10 mouse cellular contexts compared by ENCODE assay signal in the genomic region with DNA sequence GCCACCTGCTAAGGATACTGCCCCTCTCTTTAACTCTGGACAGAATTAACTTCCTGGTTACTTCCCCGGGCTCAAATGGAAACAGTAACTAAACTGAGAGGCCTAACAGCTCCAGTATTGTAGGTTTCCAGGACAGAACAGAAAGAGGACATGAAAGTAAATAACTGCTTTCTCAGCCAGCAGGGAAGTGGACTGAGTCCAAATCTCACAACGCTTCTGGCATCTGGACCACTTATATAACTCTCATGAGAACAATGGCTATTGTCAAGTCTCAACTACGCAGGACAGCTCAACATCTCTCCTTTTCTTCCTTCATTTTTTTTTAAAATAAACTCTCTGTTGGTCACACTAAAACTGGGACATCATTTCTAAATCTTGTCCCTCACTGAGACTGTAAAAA.
A peak's percentile ranks its signal among the peaks of the same experiment; 100 is the strongest.
DNase-seq lines count a peak whose midpoint lies in the region; ATAC-seq lines count a peak whose summit lies in the region.
"Had no signal": no experiment of that assay in that cellular context is flagged by ENCODE, and none has a peak within 500 bp of the region (broad histone marks: within the 10 kb centered on the region; RNA-seq: fewer than 3 reads in every experiment).

No protein-coding gene starts in this region.

- H3K9me3 ChIP-seq in kidney, embryonic 15.5 days (replicated peaks), result no peaks in the 10 kb centered on the region
- H3K9me3 ChIP-seq: G1E had no signal

- WGBS in kidney, embryonic 15.5 days, result 37% methylated on average over 3 of the region's 3 CpGs

- H3K27me3 ChIP-seq in kidney, embryonic 15.5 days, result no peaks in the 10 kb centered on the region

- H3K4me2 ChIP-seq in kidney, embryonic 15.5 days, result no peak overlapping the region

- H3K4me3 ChIP-seq in kidney, embryonic 15.5 days (replicated peaks), result no peak overlapping the region

- peak; percentile 13 for DNase-seq in kidney, postnatal 10 days
- DNase-seq in right cerebral cortex, postnatal 10 days (ENCODE audit: low spot score in 2 of 2), result peak; percentile 34 to 35
- no peak for DNase-seq in right cerebral cortex, postnatal 25 days
- DNase-seq in heart, postnatal 4 days, result peak; percentile 23
- DNase-seq in telencephalon, adult 2 months (ENCODE audit: low read depth, low spot score), result peak; percentile 40
- DNase-seq in urinary bladder, postnatal 36 days (ENCODE audit: low spot score in 2 of 2), result no peak
- no peak for DNase-seq in testis, postnatal 10 days (ENCODE audit: low spot score)
- DNase-seq: lung, adult 2 months had no signal

- no peaks in the 10 kb centered on the region for H3K36me3 ChIP-seq in kidney, embryonic 15.5 days
- H3K36me3 ChIP-seq: G1E had no signal

- no peak for ATAC-seq in kidney, embryonic 15.5 days (replicated peaks; ENCODE audit: low FRiP score)

- H3K27ac ChIP-seq in kidney, embryonic 15.5 days, result no peak overlapping the region

- H3K4me1 ChIP-seq in kidney, embryonic 15.5 days, result no peaks in the 10 kb centered on the region

- no peak overlapping the region for H3K9ac ChIP-seq in kidney, embryonic 15.5 days

Comparison
In these comparisons a context has a peak if more than half of its experiments do, and no peak if none do; other contexts are left out.
1. DNase-seq: peak in kidney, postnatal 10 days (single experiment), right cerebral cortex, postnatal 10 days (2 of 2), heart, postnatal 4 days (single experiment) and telencephalon, adult 2 months (single experiment); none in right cerebral cortex, postnatal 25 days (single experiment), urinary bladder, postnatal 36 days (0 of 2) and testis, postnatal 10 days (single experiment).